Mouse (Mus musculus) mouse trophoblast stem cell (cell line): ENCODE data around the gene Zp1.

ENCODE experiments used
- in situ Hi-C, 2 experiments: fragments of 300-500 bp; cut with MseI, MboI; formaldehyde crosslinking; loops; 2 replicates in 1 of 2; 3 replicates in 1 of 2; pipeline ENCODE4 v1.15.1; 2025

The Zp1 gene

DNA sequence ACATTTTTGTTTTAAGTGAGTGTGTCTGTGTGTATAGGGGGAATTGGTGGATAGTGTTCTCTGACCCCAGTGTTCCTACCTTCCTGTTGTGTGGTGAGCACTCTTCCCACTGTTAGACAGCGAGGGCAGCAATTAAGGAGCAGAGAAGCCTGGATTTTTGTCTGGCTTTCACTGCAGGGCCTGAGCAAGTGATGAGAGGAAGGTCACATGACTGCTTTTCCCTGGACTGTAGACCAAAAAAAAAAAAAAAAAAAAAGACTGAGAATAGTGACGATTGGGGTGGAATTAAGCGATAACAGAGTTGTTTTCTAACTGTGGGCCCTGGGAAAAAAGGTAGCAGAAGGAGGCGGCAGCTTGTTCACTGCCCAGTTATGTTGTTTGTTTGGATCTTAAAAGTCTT lies 6.2 kb upstream of the Zp1 start:
- in situ Hi-C loops: no loop called here

DNA sequence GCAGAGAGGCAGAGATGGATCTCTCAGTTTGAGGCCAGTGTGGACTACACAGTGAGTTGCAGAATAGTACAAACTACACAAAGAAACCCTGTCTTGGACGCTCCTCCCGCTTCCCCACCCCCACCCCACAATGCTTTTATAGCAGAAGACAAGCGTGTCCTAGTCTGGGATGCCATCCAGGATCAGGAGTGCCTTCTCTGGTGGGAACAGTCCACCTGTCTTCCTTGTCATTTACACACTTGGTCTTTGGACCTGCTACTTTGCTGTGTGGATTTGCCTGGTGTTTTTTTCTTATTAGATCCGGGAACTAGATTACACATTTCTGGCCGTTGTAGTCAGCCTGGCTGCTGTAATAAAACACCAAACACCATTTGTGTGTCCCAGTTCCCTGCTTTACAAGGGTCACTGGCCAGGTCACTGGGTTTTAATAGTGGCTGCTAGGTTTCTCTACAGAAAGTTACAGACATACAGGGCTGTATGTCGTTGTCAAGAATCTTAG lies 5.7 kb upstream of the Zp1 start:
- in situ Hi-C loops: no loop called here

GRCm38 (mm10) chr19:10924220-10924619 lies 3.8 kb upstream of the Zp1 start:
- in situ Hi-C loops: no loop called here

DNA sequence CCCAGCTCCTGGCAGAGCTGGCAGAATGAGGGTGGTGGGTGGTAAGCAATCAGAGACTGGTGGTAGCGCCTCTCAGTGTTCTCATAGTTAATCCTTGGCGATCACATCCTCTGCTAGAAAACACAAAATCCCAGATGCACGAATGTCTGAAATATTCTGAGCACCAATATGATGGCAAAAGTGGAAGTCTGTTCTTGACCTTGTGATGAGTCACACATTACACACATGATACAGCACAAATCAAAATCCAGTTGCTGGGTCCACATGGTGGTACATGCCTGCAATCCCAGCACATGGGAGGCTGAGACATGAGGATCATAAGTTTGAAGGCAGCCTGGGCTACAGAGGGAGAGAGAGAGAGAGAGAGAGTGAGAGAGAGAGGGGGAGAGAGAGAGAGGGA lies 626 bp upstream of the Zp1 start:
- in situ Hi-C loops: no loop called here

- in situ Hi-C loops: no loop called here
Observed at GRCm38 (mm10) chr19:10918321-10918991, 2.0 kb downstream of the Zp1 start.

DNA sequence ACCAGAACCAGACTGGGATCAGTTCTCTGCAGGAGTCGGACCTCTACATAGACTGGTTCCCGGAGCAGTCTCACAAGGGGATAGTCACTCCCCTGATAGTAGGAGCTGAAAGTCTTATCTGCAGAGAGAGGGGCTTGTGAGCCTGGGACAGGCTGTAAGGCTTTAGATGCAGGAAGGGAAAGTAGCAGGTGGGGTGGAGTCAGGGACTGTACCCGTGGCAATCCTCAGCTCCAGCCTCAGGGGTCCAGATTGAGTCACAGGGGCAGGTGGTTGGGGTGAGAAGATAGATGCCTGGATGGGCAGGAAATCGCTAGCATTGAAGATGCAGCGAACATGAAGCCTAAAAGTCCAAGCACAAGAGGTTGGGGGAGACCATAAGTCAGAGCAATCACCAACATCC lies 3.9 kb downstream of the Zp1 start:
- in situ Hi-C loops: no loop called here

DNA sequence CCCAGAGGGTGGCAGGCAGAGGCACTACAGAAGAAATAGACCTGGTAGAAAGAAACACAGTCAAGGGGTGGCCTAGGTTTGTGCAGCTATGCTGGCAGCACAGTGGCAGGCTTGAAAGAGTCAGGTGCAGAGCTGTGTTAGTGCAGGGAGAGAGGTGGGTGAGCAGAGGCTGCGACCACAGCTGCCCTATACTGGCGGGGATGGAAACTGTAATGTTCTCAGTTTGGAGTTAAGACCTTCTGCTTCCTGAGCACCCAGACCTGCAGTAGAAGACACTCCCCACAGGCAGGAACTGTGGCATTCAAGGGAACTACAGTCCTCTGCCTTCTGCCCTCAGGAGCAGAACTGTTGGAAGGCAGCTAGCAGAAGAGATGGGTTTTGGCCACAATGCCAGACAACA lies 5.6 kb downstream of the Zp1 start:
- in situ Hi-C loops: loop anchor here (5.0 kb wide), 2 partner anchors 42 to 62 kb away; no protein-coding TSS in a partner anchor

DNA sequence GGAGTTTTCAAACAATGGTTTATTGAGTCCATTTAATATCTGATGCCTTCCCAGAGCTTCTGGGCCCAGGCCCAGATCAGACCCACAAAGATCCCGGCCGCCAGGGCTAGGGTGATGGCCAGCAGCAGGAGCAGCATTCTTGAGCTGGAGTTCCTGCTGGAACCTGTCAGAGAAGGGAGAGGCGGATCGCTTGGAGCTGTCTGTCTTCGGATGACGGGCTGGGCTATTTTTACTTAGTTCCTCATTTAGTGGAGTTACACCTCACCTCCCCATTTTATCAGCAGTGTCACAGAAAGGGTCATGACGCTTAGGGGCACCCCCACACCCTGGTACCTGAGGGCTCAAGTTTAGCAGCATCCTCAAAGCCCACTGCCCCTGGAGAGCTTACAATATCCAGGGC lies 6.1 kb downstream of the Zp1 start:
- in situ Hi-C loops: loop anchor here (5.0 kb wide), 2 partner anchors 43 to 63 kb away; no protein-coding TSS in a partner anchor

DNA sequence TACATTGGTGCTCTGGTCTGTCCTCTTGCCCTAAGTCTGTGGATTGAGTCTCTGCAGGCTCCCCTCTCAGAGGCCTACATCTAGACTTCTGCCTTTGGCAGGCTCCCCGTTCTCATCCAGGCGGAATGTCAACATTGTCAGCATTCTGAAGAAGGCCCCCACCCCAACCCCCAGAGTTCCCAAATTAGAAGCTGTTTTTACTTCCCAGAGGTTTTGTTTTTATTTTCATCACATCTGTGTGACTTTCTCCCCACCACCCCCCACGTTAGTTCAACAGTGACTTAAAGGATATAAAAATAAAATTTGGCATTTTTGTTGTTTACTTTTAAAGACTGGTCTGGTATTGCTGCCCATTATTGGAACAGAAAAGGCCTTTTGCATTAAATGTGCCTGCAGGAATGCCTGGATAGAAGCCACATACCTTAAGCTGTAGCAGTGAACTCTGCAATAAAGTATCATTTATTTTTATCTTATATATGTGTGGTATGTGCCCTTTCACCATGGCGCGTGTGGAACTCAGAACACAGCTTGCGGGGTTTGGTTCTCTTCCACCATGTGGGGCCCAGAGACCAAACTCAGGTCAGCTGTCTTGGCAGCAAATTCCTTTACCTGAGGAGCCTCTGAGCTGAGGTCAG lies 11.2 kb downstream of the Zp1 start:
- in situ Hi-C loops: no loop called here

DNA sequence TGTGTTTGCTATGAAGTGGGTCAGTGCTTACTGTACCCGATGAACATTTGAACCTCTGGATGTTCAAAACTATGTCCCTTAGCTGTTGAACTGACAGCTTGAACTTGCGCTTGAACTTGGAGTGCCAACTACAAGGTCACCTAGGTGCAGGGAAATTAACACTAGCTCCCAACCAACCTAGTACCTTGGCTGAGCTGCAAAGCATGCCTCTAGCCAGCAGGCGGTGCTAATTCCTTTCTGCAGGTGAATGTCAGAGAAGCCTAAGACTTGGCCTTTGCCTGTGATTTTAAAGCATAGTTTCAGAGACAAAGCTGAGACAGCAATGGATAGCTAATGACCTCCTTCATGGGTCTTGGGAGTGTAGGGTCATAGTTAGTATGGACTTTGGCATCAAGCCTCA lies 12.5 kb downstream of the Zp1 start:
- in situ Hi-C loops: no loop called here

DNA sequence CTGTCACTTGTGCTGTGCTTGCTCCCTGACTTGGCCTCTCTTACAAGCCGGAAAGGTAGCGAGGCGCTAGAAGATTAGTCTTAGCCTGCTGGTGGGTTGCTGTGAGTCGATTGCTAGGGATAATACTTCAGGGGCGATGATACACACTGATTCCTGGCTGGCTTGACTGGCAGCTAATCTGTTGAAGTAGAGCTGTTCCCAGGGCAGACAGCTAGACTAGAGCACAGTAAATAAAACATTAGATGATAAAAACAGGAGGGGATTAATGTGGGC lies 14.8 kb downstream of the Zp1 start:
- in situ Hi-C loops: no loop called here

DNA sequence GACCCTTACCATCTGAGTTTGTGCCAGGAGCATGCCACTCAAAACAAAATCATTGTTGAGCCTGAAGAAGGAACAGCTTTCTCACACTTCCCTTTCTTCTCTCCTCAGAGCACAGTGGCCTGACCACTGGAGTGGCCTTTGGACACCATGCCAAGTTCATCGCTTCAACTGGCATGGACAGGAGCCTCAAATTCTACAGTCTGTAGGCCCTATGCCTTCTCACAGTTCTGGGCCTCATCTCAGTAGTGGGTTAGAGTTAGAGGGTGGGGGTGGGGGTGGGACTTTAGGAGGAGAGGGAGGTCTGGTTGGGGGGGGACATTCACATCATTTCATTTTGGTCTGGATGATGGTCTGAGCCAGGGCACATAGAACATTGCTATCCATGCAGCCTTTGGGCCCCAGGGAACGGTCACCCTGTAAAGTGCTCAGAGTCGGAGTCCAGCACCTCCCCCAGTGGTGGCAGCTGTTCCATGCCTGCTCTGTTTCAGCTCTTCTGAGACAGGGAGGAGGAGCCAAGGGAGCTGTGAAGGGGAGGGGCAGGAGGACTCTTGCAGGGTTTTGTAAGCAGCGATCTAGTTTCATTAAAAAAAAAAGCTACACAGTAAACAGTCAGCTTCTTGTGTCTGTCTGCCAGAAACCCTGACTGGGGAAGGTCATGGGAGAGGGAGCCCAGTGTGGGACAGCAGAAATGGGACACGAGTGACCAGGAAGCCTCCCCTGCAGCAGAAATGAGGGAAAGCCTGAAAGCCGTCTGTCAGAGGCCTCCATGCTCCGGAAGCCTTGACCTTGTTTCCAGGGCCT lies 15.3 kb downstream of the Zp1 start:
- in situ Hi-C loops: no loop called here

DNA sequence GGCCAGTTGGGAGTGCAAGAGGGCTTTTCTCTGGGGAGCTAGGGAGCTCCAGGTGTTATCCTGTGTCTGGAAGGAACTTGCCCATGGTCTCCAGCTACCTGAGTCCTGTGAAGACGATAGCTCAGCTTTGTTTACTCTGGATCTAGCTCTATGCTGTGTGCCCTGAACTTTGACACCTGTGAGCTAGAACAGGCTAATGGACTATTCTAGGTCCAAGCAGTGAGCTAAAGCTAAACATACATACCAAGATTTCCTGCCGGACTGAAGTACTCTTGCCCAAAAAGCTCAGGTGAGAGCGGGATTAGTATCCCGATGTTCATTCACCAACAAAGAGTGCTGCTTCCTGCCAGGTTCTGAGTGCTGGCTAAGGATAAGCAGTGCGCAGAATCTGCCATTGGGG lies 15.9 kb downstream of the Zp1 start:
- in situ Hi-C loops: no loop called here

DNA sequence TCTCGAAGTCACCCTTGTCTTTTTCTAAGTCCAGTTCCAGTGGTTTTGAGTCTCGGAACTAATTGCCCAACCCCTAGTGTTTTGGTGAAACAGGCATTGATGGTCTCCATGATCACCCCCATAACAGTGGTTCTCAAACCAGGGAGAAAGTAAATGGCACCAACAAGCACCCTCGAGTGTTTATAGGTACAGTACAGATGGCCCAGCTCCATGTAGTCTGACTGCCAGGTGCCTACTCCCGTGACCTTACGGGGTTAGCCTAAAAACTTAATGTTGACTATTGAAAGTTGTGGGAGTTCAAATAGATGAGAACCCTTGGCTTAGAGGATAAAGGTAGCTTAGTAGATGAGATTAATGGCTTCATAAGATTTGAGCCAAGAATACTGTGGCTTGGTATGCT lies 19.4 kb downstream of the Zp1 start:
- in situ Hi-C loops: no loop called here

- in situ Hi-C loops: no loop called here
Observed at GRCm38 (mm10) chr19:10900315-10900714, 20.1 kb downstream of the Zp1 start.

DNA sequence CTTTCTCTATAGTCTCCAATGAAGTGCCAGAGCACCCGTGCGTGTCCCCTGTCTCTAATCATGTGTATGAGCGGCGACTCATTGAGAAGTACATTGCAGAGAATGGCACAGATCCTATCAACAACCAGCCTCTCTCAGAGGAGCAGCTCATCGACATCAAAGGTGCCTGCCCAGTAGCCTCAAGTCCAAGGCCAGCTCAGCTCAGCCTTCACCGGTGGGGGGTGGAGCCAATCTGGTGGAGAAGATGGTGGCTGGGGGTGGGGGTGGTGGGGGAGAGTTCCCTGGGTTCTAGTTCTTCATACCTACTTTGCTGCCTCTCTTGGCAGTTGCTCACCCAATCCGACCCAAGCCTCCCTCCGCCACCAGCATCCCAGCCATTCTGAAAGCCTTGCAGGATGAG lies 22.9 kb downstream of the Zp1 start:
- in situ Hi-C loops: no loop called here

DNA sequence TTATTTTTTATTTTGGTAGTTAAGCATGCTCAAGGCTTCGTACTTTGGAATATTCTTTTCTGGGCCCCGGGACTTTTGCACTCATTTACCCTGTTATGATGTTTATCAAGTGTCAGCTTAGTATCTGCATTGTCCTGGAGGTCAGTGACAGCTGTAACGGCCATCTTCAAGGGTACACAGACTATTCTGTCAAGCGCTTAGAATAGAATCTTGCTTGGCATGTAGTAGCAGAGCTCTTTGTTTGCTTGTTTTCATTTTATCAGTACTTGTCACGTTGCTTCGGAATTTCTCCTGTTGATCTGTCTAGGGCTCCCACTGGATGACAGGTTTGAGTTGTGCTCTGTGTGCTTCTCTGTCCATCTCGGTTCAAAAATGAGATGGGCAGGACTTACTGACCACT lies 23.6 kb downstream of the Zp1 start:
- in situ Hi-C loops: no loop called here

DNA sequence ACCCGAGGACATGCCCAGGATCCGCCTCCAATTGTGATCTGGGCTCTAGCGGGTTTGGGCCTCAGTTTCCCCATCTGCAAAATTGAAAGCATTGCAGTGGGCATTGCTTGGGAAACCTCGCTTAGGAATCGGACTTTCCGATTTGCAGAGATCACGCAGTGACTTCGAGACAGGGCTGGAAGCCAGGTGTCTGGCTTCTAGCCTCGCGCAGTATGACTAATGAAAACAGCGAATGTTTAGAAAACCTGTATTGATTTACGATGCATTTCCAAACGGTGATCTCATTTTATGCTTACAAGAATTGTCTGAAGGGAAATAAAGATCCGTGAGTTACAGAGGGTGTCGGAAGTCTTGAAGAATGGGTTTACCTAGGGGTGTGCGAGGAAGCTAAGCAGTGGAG lies 24.7 kb downstream of the Zp1 start:
- in situ Hi-C loops: no loop called here

GRCm38 (mm10) chr19:10895016-10895528 lies 25.4 kb downstream of the Zp1 start, which contains the start of gene Prpf19:
Prpf19 (plus strand) TSS chr19:10895231.
- in situ Hi-C loops: no loop called here

DNA sequence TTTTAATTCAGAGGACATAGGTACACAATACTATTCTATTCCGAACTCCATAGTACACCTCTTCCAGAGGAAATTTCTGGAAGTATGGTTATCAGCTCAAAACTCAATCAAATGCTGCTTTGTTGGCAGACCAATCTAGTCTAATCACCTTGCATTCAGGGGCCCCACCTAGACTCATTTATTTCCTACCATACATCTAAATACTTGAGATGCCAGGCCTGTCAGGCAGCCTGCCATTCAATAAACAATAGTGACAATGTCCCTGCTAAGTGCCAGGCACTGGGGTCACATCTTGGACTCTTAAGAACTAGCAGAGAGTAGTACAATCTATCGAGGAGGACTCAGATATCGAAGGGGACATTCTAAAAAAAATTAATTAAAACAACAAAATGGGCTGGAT lies 28.2 kb downstream of the Zp1 start:
- in situ Hi-C loops: no loop called here

- in situ Hi-C loops: no loop called here
Observed at GRCm38 (mm10) chr19:10881426-10882154, 38.8 kb downstream of the Zp1 start, which contains the start of gene Tmem109. Tmem109 (minus strand) TSS chr19:10882001.

- in situ Hi-C loops: no loop called here
Observed at GRCm38 (mm10) chr19:10880975-10881425, 39.4 kb downstream of the Zp1 start.
